Mouse (Mus musculus): ENCODE measurements around the gene Olfr448. TPM values are rescaled to one million over a fixed set of nuclear protein-coding genes. Genes with fewer than 3 reads are reported as not detected.

Gene Olfr448
- polyA plus RNA-seq (2012; ENCODE audit: insufficient read depth, low replicate concordance), result 1.00 TPM in 1 of 2 replicates, not detected in the other

DNA sequence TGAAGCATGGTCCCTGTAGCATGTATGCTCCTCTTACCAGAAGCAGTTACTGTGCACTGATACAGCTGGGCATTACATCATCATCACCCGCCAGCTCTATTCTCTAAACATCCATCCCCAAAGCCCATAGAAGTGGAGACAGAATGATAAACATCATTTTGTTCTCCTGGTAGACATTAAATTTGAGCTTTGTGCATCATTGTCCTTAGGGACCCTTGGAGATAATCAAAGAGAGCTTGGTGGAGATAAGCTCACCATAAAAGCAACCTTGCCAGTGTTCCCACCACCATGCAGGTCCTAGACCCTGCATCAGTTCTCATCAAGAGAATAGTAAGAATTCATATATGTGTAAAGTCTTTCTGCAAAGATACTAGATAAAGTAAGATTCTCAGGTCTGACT, at the start of gene Olfr448:
Gene Olfr448, plus strand, starts transcription at position 301 of the 400 bp plus-strand sequence.
- Histone ChIP-seq H3K9me3 (no peaks in the 10 kb centered on the region), H3K4me1 (no peaks in the 10 kb centered on the region), H3K4me3 (replicated peaks) (no peak within 1 kb of the TSS), H3K36me3 (replicated peaks; ENCODE audit: low read length) (no peaks in the 10 kb centered on the region), H3K27me3 (replicated peaks) (no peaks in the 10 kb centered on the region)
- no peak for TF ChIP-seq GATA1 (IDR thresholded peaks at IDR 0.05; ENCODE audit: borderline replicate concordance, low read length)
- no peak for TF ChIP-seq FLI1 (IDR thresholded peaks at IDR 0.05; ENCODE audit: low read length)

DNA sequence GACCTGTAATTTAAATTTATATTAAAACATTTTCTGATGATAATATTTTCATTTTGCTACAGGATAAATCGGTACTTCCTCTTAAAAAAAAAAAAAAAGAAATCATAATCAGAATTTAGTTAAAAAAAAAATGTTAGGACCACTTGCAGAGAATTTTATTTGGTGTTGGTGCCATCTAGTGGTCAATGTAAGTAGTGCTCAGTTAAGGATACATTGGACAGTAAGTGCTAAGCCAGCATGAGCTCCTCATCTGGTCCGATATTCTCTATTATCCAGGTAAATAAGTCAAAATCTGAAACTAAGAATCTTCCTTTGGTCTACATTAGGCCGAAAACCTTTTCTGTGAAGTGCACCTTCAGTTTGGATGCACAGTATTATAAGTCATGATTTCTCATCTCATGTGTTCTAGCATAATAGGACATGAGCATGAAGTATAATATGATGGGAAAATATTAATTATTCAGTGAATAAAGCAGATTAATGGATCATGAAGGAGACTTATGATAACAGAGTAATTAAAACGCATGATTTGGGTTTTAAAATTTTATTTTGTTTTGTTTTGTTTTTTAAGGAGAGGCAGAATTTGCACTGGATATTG, 29.9 kb upstream of the Olfr448 start:
- no peak overlapping the region for H3K4me3 ChIP-seq (replicated peaks)
- no peaks in the 10 kb centered on the region for H3K4me1 ChIP-seq
- TF ChIP-seq GATA1 (IDR thresholded peaks at IDR 0.05; ENCODE audit: borderline replicate concordance, low read length) (no peak), FLI1 (IDR thresholded peaks at IDR 0.05; ENCODE audit: low read length) (no peak)
- H3K9me3 ChIP-seq, result no peaks in the 10 kb centered on the region
- H3K27me3 ChIP-seq (replicated peaks), result peaks cover 2% of the 10 kb centered on the region
- no peaks in the 10 kb centered on the region for H3K36me3 ChIP-seq (replicated peaks; ENCODE audit: low read length)

DNA sequence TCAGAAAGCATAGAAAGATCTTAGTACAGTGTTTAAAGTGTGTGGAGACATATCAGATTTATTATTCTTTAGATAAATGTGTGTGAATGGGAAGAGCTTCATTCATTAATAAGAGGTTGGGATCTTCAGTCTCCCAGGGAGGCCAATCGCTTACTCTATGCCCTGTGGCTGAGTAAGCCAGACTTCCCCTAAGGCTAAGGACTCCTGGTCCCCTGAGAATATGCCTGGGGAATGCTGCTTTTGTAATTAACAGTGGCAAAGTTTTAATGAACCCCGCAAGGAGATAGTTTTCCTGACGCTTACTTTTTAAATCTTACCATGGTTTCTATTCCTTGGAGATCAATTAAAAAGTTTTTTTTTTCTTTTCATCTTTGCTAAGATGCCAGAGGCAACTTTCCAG, 20.5 kb upstream of the Olfr448 start:
- no peaks in the 10 kb centered on the region for H3K36me3 ChIP-seq (replicated peaks; ENCODE audit: low read length)
- H3K9me3 ChIP-seq, result no peaks in the 10 kb centered on the region
- no peaks in the 10 kb centered on the region for H3K27me3 ChIP-seq (replicated peaks)
- H3K4me3 ChIP-seq (replicated peaks), result no peak overlapping the region
- no peaks in the 10 kb centered on the region for H3K4me1 ChIP-seq
- TF ChIP-seq FLI1 (IDR thresholded peaks at IDR 0.05; ENCODE audit: low read length) (no peak), GATA1 (IDR thresholded peaks at IDR 0.05; ENCODE audit: borderline replicate concordance, low read length) (no peak)

DNA sequence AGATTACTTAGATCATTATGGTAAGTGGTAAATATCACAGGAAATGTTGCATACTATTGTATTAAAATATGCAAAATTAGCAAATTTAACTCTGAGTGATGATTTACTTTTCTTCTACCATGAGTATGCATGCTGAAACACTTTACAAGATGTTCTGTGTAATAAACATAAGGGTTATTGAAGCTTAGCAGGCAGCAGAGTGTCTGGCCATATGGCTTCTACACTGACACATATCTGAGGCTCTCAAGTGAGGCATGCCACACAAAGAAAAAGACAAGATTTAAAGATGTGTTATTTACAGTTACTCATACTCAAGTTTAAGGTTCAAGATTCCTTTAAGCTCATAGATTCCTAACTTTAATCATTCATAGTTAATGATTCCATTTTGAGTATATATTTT, 13.9 kb upstream of the Olfr448 start:
- no peaks in the 10 kb centered on the region for H3K9me3 ChIP-seq
- no peaks in the 10 kb centered on the region for H3K27me3 ChIP-seq (replicated peaks)
- no peak for TF ChIP-seq GATA1 (IDR thresholded peaks at IDR 0.05; ENCODE audit: borderline replicate concordance, low read length)
- no peak for TF ChIP-seq FLI1 (IDR thresholded peaks at IDR 0.05; ENCODE audit: low read length)
- H3K4me1 ChIP-seq, result no peaks in the 10 kb centered on the region
- H3K36me3 ChIP-seq (replicated peaks; ENCODE audit: low read length), result no peaks in the 10 kb centered on the region
- H3K4me3 ChIP-seq (replicated peaks), result no peak overlapping the region

DNA sequence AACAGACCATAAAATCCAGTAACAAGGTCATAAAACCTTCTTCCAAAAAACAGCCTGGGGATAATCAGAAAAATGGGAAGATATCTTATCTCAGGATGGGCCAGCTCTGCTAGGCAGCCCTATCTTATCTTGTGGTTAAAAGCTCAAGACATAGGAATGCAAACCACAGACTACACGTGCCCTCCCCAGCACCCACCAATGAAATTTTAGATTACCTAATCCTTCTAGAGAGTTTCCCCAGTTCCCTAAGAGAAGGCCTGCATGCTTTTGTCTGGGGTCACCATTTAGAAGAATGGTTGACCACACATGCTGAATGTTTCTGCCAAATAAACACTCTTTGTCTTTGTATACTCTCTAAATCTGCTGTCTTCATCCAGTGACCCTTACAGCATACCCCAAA, 10.1 kb downstream of the Olfr448 start:
- Histone ChIP-seq H3K36me3 (replicated peaks; ENCODE audit: low read length) (no peaks in the 10 kb centered on the region), H3K4me3 (replicated peaks) (no peak overlapping the region), H3K4me1 (no peaks in the 10 kb centered on the region), H3K27me3 (replicated peaks) (no peaks in the 10 kb centered on the region), H3K9me3 (peaks cover 14% of the 10 kb centered on the region; the same call in 1 of the 2 replicates)
- TF ChIP-seq GATA1 (IDR thresholded peaks at IDR 0.05; ENCODE audit: borderline replicate concordance, low read length) (no peak), FLI1 (IDR thresholded peaks at IDR 0.05; ENCODE audit: low read length) (no peak)

DNA sequence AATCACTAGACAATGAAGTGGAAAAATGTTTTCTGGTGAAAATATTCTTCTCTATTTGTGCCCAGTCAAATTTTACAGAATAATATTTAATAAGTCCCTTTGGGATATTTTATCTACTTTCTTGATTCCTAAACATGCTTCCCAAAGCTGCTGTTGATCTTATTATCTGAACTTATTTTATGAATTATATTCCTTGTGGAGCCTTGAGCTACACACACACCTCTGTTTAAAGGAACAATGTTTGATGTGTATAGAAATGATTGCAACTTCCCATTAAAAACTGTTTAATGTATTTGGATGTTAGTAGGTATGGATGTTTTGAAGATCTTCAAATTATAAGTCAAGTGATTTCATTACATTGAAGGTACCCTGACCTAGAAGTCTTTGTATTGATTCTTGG, 18.3 kb downstream of the Olfr448 start, which contains the start of gene Olfr447:
Gene Olfr447, plus strand, starts transcription at position 301 of the 400 bp plus-strand sequence.
- no peak within 1 kb of the TSS for H3K4me3 ChIP-seq (replicated peaks)
- no peaks in the 10 kb centered on the region for H3K36me3 ChIP-seq (replicated peaks; ENCODE audit: low read length)
- TF ChIP-seq GATA1 (IDR thresholded peaks at IDR 0.05; ENCODE audit: borderline replicate concordance, low read length) (no peak), FLI1 (IDR thresholded peaks at IDR 0.05; ENCODE audit: low read length) (no peak)
- H3K9me3 ChIP-seq, result no peaks in the 10 kb centered on the region
- H3K27me3 ChIP-seq (replicated peaks), result no peaks in the 10 kb centered on the region
- no peaks in the 10 kb centered on the region for H3K4me1 ChIP-seq

DNA sequence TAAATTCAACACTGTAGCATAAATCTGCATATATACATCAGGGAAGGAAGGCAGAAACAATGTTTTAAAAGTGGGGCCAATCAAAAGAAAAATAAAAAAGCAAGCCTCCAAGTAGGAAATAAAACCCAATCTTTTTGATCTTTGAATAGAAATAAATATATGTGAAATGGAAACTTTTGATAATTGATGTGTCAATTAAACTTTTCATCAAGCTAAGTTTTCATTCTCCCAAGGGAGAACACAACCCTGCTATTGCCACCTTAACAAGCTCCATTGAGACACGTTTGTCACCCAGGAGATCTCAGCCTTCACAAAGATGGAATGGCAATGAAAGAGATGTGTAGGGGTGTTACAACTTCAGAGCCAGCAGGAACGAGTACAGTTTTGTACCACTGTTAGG, 30.8 kb downstream of the Olfr448 start, which contains the start of gene Olfr446:
Gene Olfr446, plus strand, starts transcription at position 301 of the 400 bp plus-strand sequence.
- no peaks in the 10 kb centered on the region for H3K9me3 ChIP-seq
- no peaks in the 10 kb centered on the region for H3K4me1 ChIP-seq
- H3K36me3 ChIP-seq (replicated peaks; ENCODE audit: low read length), result no peaks in the 10 kb centered on the region
- H3K4me3 ChIP-seq (replicated peaks), result no peak within 1 kb of the TSS
- no peaks in the 10 kb centered on the region for H3K27me3 ChIP-seq (replicated peaks)
- TF ChIP-seq FLI1 (IDR thresholded peaks at IDR 0.05; ENCODE audit: low read length) (no peak), GATA1 (IDR thresholded peaks at IDR 0.05; ENCODE audit: borderline replicate concordance, low read length) (no peak)

Other genes with a start within 250 kb of the Olfr448 start
- gene Tcaf2, start 245.2 kb upstream of the Olfr448 start, polyA plus RNA-seq (2012; ENCODE audit: insufficient read depth, low replicate concordance), result not detected in 2 replicates
- gene Tcaf1, start 180.4 kb upstream of the Olfr448 start, polyA plus RNA-seq (2012; ENCODE audit: insufficient read depth, low replicate concordance), result not detected in 2 replicates
- gene Olfr453, start 151.1 kb upstream of the Olfr448 start, polyA plus RNA-seq (2012; ENCODE audit: insufficient read depth, low replicate concordance), result not detected in 2 replicates
- not detected in 2 replicates for gene Olfr38, start 134.0 kb upstream of the Olfr448 start, polyA plus RNA-seq (2012; ENCODE audit: insufficient read depth, low replicate concordance)
- not detected in 2 replicates for gene Olfr452, start 105.3 kb upstream of the Olfr448 start, polyA plus RNA-seq (2012; ENCODE audit: insufficient read depth, low replicate concordance)
- gene Olfr450, start 78.5 kb upstream of the Olfr448 start, polyA plus RNA-seq (2012; ENCODE audit: insufficient read depth, low replicate concordance), result not detected in 2 replicates
- not detected in 2 replicates for gene Olfr449, start 56.1 kb upstream of the Olfr448 start, polyA plus RNA-seq (2012; ENCODE audit: insufficient read depth, low replicate concordance)
- not detected in 2 replicates for gene Olfr447, start 18.4 kb downstream of the Olfr448 start, polyA plus RNA-seq (2012; ENCODE audit: insufficient read depth, low replicate concordance)
- gene Olfr446, start 30.9 kb downstream of the Olfr448 start, polyA plus RNA-seq (2012; ENCODE audit: insufficient read depth, low replicate concordance), result not detected in 2 replicates
- not detected in 2 replicates for gene Olfr444, start 58.6 kb downstream of the Olfr448 start, polyA plus RNA-seq (2012; ENCODE audit: insufficient read depth, low replicate concordance)
- gene Olfr441, start 215.9 kb downstream of the Olfr448 start, polyA plus RNA-seq (2012; ENCODE audit: insufficient read depth, low replicate concordance), result not detected in 2 replicates

All from megakaryocyte, embryonic 14.5 days (primary cell).